Mouse (Mus musculus): ENCODE measurements around the gene Rxrg. TPM values are rescaled to one million over a fixed set of nuclear protein-coding genes. Genes with fewer than 3 reads are reported as not detected.

Rxrg gene
- 1 to 10 TPM; 4.6 to 10.0 TPM for total RNA-seq (2021)
- long read RNA-seq, experiment 1, transcript Rxrg-202 (9 exons, 1,630 nt) = major isoform, 9 of 11 reads
- long read RNA-seq, experiment 1, partial matches to known transcripts = 0 of 11 reads
- long read RNA-seq, experiment 1, other reads (novel, unspliced or antisense) = 2 of 11 reads
- long read RNA-seq, experiment 2, transcript Rxrg-202 (9 exons, 1,630 nt) = major isoform, 5 of 7 reads
- long read RNA-seq, experiment 2, partial matches to known transcripts = 0 of 7 reads
- long read RNA-seq, experiment 2, other reads (novel, unspliced or antisense) = 2 of 7 reads

DNA sequence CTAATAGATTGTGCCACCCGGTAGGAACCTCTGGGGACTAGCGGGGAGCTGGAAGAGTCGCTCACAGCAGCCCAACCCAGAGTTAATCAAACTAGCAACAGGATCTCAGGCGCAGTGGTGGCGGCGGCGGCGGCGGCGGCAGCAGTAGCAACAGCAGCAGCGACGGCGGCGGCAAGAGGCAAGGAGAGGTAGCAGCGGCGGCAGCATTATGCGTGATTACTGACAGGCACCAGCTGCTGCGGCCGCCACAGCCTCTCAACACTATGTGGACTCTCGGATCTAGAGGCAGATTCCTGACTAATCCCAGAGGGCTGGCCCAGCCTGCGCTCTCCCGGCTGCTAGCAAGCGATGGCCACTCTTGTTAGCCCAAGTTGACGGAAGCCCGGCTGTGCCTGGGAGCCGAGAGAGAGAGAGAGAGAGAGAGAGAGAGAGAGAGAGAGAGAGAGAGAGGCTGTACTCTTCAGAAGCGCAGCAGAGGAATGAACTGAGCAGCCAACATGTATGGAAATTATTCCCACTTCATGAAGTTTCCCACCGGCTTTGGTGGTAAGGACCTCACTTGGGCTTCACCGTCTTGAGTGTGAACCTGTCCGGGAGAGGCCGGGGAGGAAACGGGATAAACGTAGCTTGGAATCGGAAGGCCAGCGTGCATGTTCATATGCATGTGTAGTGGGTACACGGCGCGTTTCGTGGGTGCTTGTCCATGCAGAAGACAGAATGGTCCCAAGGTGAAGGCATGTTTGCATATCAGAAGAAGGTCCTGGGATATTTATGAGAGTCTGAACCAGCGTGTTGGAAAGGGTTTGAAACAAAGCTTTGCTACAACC lies at the start of gene Rxrg:
Gene Rxrg (plus strand): TSS at position 130 of the 827 bp plus-strand sequence.
- DNase-seq (ENCODE audit: low spot score in 2 of 2) = peak; percentile 8 to 22

DNA sequence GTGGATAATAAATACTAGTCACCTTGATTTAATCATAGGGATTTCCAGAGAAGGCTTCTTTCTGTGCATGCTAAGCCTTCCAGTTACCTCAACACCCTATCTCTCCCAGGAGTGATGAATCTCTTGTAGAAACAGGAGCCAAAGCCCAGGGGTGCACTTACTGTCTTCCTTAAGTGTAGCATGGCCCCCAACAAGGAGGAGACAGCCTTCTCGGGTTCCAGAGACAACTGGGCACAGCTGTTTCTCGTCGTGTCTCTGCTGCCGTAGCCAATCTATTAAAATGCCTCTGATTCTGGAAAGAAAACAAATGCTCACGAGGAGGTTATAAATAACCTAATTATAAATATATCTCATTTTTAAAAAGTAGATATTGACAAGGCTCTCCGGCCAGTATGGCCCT lies 48.9 kb upstream of the Rxrg start:
- DNase-seq (ENCODE audit: low spot score in 2 of 2) = no peak

DNA sequence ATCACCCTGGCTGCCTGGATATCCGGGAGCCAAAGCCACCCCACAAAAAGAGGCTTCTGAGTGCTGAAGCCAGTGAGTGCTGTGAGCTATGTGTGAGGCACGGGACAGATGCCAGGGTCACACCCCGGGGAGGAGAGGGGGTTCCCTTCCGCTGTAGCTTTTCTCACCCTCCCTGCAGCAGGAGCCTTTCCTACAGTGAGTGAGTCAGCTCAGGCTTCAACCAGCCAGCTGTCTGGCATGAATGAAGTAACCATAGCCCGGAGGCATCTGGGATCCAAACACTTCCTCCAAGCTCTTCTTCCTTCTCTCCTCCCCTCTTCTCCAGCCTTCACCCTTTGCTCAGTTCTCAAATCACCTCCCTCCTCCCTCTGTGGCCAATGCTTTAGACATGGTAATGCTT lies 46.6 kb upstream of the Rxrg start:
- no peak for DNase-seq (ENCODE audit: low spot score in 2 of 2)

DNA sequence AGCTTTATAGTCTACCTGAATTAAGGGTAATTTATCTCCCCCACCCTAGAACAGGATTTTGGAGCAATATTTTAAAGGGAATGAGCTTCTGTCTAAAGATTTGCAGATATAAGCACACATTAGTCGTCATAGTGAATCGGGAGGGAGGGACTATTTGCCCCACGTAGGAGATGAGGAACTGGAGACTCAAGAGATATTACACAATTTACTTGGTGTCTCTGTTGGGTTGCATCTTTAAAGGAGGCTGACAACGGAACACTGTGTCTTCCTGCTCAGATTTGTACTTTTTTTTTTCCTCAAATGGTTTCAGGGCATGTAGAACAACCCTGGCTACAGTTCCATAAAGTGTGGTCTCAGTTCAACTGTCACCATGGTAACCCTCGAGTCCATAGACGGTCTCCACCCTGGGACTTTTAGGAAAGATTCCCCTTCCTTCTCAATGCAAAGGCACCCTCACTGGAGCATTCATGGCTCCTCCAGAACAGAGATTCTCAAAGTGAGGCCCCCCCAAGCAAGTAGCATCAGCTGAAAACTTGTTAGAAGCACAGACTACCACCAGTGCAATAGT lies 44.1 kb upstream of the Rxrg start:
- DNase-seq (ENCODE audit: low spot score in 2 of 2) = no peak

DNA sequence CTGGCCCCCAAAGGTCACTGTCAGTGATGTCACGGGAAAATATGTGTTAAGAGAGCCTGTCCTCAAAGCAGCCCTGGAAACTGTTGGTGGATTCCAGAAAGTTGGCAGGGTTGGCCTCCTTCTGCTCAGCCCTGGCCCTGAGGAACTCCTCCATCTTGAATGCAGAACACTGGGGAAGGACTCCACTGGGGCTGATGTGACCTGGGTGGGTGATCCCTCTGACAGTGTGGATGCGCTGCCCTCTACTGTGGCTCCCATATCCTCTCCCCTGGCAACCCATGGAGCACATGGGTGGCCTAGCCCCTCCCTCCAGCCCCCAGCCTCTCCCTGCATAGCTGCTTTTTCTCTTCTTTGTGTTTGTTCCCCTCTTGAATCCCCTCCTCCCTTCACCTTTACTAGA lies 31.6 kb upstream of the Rxrg start:
- no peak for DNase-seq (ENCODE audit: low spot score in 2 of 2)

DNA sequence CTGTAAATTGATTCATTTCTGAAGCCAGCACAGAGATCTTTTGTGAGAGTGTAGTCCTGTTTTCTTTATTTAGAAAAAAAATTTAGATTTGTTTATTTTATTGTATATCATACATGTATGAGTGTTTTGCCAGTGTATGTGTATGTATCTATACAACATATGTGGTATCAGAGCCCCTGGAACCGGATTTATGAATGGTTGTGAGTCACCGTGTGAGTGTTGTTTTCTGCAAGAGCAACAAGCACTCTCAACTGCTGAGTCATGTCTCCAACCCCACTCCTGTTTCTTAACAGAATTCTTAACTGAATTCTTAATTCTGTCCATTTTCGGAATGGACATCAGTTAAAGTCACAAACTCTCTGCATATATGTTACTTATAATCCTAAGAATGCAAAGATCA lies 19.1 kb upstream of the Rxrg start:
- DNase-seq (ENCODE audit: low spot score in 2 of 2) = no peak

DNA sequence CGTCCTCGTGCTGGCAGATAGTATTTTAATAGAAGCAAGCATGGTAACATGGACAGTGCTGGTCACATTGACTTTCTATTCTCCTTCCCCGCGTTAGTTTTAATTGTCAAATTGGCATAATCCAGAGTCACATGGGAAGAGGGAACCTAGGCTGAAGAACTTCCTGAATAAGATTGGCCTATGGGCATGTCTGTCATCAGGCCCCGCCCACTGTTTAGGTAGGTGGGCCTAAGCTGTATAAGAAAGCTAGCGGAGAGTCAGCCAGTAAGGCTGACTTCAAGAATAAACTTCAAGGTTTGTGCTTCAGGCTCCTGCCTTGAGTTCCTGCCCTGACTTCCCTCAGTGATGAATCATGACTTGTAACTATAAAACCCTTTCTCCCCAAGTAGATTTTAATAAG lies 15.0 kb upstream of the Rxrg start:
- no peak for DNase-seq (ENCODE audit: low spot score in 2 of 2)

DNA sequence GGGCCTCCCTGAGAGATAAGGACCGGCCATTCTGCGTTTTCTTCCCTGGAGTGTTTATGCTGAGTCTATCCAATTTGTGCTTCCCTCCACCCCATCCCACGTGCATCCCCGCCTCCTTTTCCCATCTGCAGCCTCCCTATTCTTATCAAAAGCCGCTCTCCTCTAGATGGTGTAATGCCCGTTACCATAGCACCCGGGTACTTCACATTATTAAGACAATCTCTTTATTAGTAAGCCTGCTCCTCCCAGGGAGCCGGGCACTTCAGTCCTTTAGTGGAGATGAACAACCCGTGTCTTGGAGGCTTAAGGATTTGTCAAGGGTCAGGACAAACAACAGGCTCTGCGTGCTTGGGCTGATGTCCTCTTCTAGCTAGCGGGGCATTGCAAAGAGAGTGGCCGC lies 14.3 kb upstream of the Rxrg start:
- DNase-seq (ENCODE audit: low spot score in 2 of 2) = no peak

DNA sequence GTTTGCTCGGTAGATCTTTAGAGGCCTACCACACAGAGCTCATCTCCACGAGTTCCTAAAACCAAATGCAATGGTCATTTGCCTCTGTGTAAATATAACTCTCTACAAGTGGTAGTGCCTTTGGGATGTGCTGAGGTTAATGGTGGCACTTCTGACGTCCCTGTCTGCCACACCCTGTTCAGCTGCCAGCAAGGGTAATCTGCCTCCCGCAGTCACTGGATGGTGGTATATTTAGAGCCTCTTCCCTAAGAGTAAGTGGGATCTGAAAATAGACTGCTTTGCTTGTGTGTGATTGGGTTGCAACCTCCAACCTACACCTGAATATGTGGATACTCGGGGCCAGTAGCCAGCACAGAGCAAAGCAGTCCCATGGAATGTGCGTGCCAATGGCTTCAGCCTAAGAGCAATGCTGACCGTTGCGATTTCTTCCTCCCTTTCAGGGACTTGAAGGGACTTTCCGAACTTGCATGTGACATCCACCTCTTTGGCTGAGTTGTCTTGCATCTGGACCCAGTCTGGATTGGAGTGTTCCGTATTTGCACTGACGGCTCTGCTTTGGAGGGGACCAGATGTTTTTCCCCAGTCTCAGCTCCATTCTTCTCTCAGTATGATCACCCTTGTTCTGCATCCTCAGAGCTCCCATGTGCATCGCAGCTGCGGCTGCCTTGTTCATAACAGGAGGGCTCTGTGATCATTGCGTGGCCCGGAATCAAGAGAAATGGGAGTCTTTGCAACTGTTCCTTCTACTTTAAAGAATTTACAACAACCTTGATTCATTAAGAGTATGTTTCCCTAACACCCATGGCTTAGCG lies 9.2 kb upstream of the Rxrg start:
- no peak for DNase-seq (ENCODE audit: low spot score in 2 of 2)

DNA sequence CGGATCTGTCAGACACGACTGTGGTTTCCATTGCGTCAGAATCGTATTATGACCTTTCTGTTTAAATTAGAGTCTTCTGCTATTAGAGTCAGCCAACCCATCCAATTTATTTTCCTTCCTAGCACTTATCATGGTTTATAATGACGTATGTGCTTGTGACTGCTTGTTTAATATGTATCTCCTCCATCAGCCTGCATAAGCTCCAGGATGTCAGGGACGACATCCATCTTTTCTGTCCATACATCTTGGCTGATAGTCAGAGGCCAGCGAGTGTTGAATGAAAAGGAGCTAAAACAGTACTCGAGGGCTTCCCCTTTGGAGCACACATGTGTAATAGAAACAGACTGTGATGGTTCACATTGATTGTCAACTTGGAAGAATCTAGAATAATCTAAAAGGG lies 6.0 kb upstream of the Rxrg start:
- DNase-seq (ENCODE audit: low spot score in 2 of 2) = no peak

DNA sequence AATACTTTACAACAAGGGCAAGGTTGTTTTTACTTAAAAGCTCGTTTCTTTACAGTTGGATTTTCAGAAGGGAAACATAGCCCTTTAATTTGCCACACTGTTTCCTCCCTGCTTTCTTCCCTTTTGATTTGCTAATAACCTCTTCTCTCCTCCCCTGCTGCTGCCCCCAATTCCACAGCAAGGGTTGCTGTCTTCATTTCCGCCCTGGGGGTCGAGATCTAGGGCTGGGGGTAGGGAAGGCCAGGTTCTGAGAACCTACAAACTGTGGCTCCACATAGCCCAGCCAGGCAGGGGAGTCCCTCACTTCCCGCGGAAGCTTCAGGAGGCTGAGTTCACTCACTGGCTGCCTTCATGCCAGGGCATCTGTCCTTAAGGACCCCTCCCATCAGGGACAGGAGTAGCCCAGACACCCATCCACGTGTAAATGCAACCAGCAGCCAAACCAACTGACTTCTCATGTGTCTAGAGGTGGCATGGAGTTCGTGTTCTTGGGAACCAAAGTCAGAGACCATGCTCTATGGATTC lies 1.1 kb downstream of the Rxrg start:
- DNase-seq (ENCODE audit: low spot score in 2 of 2) = no peak

DNA sequence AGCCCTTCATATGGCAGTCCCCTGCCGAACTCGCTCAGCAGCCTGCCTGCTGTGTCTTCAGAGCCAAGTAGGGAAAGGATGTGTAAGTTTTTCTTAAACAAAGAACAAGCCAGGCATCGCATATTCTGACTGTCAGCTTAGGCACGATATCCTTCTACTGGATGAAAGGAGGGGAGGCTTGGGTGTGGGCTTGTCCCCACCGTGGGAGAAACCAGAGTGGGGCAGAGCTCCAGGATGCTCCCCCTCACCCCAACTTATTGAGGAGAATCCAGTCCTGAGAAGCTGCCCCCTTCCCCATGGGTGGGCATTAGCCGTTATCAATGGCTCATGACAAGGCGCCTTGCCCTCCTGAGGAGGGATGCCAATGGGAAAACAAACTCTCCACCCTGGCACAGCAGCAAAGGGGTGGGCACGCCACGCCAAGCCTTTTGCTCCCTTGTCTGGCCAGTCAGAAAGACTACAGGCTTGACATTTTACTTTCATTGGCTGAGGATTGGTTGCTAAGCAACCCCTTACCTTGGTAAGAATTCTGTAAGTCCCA lies 10.1 kb downstream of the Rxrg start:
- no peak for DNase-seq (ENCODE audit: low spot score in 2 of 2)

DNA sequence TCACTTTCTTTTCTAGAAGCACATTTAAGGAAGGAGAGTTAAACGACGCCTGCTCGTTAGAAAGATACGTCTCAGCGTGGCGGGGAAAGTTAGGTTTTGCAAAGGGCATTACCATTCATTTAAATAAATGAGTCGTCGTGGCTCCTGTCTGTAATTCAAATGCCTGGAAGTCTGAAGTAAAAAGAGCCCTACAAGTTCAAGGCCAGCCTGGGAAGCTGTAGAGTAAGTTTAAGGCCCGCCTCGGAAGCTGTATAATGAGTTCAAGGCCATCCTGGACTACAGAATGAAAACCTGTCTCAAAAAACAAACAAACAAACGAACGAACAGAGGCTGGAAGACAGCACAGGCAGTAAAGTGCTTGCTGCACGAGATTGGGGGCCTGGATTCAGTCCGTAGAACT lies 18.9 kb downstream of the Rxrg start:
- no peak for DNase-seq (ENCODE audit: low spot score in 2 of 2)

DNA sequence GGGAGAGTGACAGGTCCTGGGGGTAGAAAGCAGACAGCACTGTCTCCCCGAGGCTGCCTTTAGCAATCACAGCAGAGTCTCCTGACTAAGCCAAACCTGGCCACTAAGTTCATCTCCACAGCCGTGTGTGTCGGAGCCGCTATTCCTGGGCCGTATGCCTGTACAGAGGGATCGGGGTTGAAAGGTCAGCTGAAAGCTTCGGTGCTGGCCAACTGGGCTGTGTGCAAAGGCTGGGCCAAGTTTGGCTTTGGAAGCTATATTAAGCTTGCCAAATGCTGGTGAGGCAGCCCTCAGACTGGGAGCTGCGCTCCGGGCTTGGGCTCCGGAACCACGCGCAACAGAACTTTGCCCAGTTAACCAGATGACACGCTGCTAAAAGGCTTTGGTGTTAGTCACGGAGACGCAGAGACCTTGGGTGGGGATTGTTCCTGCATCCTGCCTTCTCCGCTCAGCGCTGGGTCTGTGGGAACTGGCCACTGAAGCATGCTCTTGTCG lies 19.9 kb downstream of the Rxrg start:
- no peak for DNase-seq (ENCODE audit: low spot score in 2 of 2)

DNA sequence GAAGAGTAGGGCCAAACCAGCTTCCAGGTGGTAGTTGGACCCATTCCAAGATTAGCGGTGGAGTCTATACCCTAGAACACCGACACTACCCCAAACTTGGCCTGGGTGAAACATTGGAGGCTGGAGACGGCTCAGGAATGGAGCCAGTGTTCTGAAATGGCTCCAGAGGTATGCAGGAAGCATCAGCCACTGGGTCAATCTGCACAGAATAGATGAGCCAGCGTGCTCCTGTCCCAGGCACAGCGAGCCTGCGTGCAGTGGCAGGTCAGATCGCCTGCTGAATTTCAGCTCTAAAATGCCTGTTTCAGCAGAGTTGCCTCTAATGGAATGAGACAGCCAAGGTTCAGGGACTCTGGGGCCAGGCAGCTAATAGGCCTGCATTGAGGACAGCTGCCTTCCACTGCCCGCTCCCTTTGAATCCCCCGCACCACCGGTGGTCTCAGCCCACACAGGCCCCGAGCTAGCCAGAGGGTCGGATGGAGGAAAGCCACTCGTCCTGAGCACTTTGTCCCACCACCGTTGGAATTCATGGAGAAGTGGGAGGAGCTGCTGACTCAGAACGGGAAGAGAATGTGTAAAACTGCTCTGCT lies 22.1 kb downstream of the Rxrg start:
- DNase-seq (ENCODE audit: low spot score in 2 of 2) = no peak

DNA sequence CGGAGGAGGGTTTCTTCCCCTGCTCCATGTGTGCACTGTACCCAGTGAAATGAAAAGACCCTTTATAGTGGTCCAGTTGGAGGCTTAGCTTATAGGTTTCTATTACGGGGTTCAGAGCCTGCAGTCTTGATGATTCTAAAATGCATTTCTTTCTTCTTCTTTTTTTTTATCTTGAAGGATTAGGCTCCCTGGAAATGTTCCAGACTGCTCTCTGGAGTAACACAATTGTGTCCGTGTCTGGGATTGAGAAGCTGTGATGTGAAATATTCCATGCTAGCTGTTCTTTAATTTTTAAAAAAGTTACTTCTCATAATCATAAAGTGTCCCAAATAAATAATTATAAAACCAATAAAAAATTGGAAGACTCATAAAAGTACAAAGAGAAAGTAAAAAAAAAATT lies 26.9 kb downstream of the Rxrg start:
- no peak for DNase-seq (ENCODE audit: low spot score in 2 of 2)

DNA sequence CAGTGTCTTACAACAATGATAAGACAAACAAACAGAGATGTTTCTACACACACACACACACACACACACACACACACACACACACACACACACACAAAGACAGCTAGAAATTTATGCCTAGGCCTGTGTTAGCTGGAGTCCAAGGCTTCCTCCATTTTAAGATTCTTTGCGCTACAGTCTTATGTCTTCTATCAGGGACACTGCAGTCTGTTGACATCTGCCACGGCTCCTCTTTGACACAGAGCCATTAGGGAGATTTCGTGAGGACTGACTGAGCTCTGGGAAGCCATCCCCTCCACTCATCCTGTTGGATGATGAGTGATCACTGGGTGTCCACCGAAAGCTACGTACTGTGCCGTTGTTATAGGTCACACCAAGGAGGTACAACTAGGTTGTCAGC lies 33.6 kb downstream of the Rxrg start:
- DNase-seq (ENCODE audit: low spot score in 2 of 2) = no peak

DNA sequence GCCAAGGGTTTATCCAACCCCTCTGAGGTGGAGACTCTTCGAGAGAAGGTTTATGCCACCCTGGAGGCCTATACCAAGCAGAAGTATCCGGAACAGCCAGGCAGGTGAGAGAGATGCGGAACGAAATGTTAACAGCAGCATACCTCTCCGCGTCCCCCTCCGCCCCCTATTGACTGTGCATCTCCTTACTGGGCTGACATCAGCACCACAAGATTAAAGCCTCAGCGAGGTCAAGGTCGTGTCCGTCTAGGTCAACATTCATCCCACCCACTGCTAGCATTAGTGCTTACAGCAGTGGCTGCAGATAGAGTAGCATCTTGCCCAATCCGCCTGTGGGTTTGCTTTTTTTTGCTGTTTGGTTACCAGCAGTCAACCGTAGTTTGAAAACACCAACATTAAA lies 37.5 kb downstream of the Rxrg start:
- DNase-seq (ENCODE audit: low spot score in 2 of 2) = no peak

DNA sequence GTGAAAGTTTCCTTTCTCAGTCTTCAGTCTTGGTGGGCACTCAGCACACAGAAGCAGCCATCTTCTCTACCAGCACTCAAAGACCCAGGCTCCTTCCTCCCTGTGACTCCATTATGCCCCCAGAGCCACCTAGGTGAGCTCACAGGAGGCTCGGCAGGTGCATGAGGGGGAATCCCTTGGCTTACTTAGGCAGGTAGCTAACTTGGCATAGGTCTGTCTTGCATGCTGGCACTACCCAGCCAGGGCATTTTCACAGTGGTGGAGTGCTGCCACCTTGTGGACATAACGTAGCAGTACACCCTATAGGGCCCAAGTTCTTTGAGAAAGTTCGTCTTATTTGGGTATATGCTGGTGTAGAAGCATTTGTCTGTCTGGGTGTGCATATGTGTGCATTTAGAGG lies 38.8 kb downstream of the Rxrg start:
- peak; percentile 47 to 53 for DNase-seq (ENCODE audit: low spot score in 2 of 2)

DNA sequence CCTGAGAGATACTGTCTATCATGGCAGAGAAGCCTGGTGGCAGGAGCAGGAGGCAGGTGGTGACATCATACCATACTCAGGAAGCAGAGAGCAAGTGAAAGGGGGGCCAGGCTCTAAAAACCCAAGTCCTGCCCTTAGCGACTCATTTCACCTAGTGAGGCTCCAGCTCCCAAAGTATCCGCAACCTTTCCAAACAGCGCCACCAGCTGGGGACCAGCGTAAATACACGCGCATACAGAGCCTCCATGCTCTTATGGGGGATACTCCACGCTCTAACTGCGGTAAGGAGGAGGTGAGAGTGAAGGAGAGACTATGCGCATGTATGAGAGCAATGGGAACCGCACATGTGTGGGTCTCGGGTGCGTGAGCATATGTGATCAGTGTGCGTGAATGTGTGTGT lies 39.9 kb downstream of the Rxrg start:
- peak in 1 of 2 experiments; percentile 36 for DNase-seq (ENCODE audit: low spot score in 2 of 2)

Data from adrenal gland, adult 18-20 months (tissue).